Mouse (Mus musculus) liver, adult 2 months (tissue): Measurements from ENCODE around the gene Mus81.

Experiments used
- CTCF ChIP-seq: fragments of 200-500 bp; IDR thresholded peaks from 2 replicates; pipeline ENCODE4 v1.5.1; 2011; ENCODE audit warnings: low read depth, low read length, control low read depth
- POLR2A ChIP-seq: fragments of 200-500 bp; IDR thresholded peaks from 2 replicates; pipeline ENCODE4 v1.6.1; 2011; ENCODE audit warnings: low read length, control low read depth; ENCODE audit not compliant: insufficient read depth; ENCODE audit errors: extremely low read depth

DNA sequence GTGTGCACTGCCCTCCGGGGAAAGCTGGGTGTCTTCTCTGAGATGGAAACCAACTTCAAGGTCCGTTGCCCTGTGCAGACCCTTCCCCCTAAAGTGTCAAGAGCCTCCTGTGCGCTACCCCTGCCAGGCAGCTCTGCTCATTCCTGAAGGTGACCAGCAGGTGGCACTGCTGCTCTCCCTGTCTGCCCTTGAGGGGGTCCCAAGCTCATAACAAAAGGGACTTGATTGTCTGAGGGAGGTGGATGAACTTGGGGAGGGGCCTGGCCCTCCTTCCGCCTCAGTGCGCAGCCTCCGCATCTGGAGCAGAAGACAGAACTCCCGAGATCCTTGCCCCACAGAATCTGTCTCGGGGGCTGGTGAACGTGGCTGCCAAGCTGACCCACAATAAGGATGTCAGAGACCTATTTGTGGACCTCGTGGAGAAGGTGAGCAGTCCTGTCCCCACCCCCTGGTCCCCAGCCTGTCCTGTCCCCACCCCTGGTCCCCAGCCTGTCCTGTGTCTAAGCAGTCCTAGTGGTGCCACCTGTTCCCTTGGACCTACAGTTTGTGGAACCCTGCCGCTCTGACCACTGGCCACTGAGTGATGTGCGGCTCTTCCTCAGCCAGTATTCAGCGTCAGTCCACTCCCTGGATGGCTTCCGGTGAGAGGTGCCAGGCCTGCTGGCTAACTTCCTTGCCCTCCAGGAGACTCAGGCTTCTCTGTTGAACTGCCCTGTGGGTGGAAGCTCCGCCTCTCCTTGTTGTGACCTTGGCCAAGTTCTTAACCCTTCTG, 24.2 kb downstream of the Mus81 start:
- TF ChIP-seq POLR2A: no peak
- peak; percentile 89 for TF ChIP-seq CTCF
